Comparison of ENCODE assay signal across 7 mouse cellular contexts in the genomic region with DNA sequence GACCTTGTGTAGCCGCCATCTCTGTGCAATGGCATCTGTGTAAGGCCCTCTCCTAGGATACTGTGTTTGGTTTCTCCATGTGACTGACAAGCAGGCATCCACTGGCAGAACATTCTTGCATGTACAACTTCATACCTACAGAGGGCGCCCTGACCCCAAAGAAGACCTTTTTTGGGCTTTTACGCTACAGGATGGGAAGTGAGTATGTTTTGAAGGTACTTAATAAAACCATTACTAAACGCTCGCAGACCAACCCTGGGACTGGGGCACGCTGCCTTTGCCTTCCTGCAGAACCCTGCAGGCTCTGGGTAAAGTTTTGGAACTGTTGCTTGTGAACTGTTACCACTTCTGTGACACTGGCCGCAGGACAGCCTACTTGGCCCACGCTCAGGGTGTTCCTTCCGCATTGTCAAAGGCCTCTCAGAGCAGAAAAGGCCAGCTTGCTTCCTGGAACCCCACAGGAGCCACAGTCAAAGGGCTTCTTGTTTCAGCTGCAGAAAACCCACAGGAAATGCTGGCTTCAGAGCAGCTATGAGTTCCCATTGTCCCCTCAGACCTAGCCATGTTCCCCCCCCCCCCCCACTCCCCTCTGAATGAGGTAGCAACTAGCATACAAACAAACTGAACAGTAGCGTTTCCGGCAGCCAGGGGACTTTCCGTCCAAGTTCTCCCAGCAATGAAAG. TPM values are rescaled to one million over a fixed set of nuclear protein-coding genes. Genes with fewer than 3 reads are reported as not detected.
DNase-seq lines count a peak whose midpoint lies in the region; ATAC-seq lines count a peak whose summit lies in the region.

No protein-coding gene starts in this region.

- peak; percentile 69 for ATAC-seq in inflammation-experienced regulatory T-cells, adult 6 months

- 7% methylated on average over 12 of the region's 12 CpGs for WGBS in macrophage (ENCODE audit: missing documents)

- H3K27ac ChIP-seq in macrophage, result peak overlapping the region; percentile 90

- DNase-seq in adrenal gland, adult 18-20 months (ENCODE audit: low spot score in 2 of 2), result peak; percentile 33 to 46
- DNase-seq in cerebellum, postnatal 36 days, result peak; percentile 50 to 68
- DNase-seq in gastrocnemius, postnatal 14 days, result peak; percentile 66
- peak; percentile 52 to 76 for DNase-seq in left cerebral cortex, adult 9 months (ENCODE audit: low spot score in 2 of 2)
- peak; percentile 55 for DNase-seq in right cerebral cortex, postnatal 14 days

- H3K79me2 ChIP-seq in macrophage (ENCODE audit: inconsistent target), result peaks cover 42% of the 10 kb centered on the region; the same call in 1 of the 2 replicates

- H3K4me3 ChIP-seq in macrophage (ENCODE audit: inconsistent target), result no peak overlapping the region; the same call in 1 of the 2 replicates

- intact Hi-C loops in gastrocnemius, postnatal 14 days (cut with DNase I; ENCODE audit: low total_unique reads), result no loop called here

- no peaks in the 10 kb centered on the region for H3K36me3 ChIP-seq in macrophage (ENCODE audit: inconsistent target)

RNA-seq across cellular contexts. Expression of a gene that starts 13.1 kb away (rescaled TPM):
- total RNA-seq in adrenal gland, adult 18-20 months (2021), result 1 to 10 TPM; 1.3 to 2.3 TPM
- 1 to 10 TPM; 1.8 to 2.1 TPM for total RNA-seq in gastrocnemius, postnatal 14 days (2021)
- polyA plus RNA-seq in inflammation-experienced regulatory T-cells, adult 6 months (2017; shearing (Covaris generic)), result under 1 TPM; 0.24 to 0.61 (median 0.40) TPM
- 10 to 100 TPM; 11.7 to 53.2 (median 26.5) TPM for total RNA-seq in macrophage (2018; cell fraction: chromatin; rRNA removed)
- 1 to 10 TPM in 23 of 26 experiments, under 1 TPM in 3; 0.78 to 3.7 (median 1.8) TPM for total RNA-seq in macrophage (2018; cell fraction: cytosol; rRNA removed)
- total RNA-seq in macrophage (2018; cell fraction: nucleus; rRNA removed), result 10 to 100 TPM in 14 of 26 experiments, 1 to 10 TPM in 12; 3.5 to 35.8 (median 10.9) TPM
- polyA plus RNA-seq in macrophage (2018), result 0.56 to 2.0 TPM (median 2.0 TPM) in 3 replicates

RNA-seq across cellular contexts. Expression of a gene that starts 54.3 kb away (rescaled TPM):
- total RNA-seq in adrenal gland, adult 18-20 months (2021), result 10 to 100 TPM; 68.4 to 87.7 TPM
- total RNA-seq in gastrocnemius, postnatal 14 days (2021), result 10 to 100 TPM; 64.3 to 67.1 TPM
- 10 to 100 TPM; 60.0 to 71.8 (median 60.4) TPM for polyA plus RNA-seq in inflammation-experienced regulatory T-cells, adult 6 months (2017; shearing (Covaris generic))
- total RNA-seq in macrophage (2018; cell fraction: chromatin; rRNA removed), result 10 to 100 TPM in 22 of 26 experiments, 1 to 10 TPM in 4; 5.6 to 54.4 (median 29.0) TPM
- 10 to 100 TPM; 26.1 to 43.2 (median 37.5) TPM for total RNA-seq in macrophage (2018; cell fraction: cytosol; rRNA removed)
- 10 to 100 TPM in 24 of 26 experiments, 1 to 10 TPM in 2; 9.4 to 58.5 (median 27.9) TPM for total RNA-seq in macrophage (2018; cell fraction: nucleus; rRNA removed)
- polyA plus RNA-seq in macrophage (2018), result 32.8 to 60.5 TPM (median 37.0 TPM) in 3 replicates
